Mouse (Mus musculus) MEL (cell line): Measurements from ENCODE around the gene Gstcd. TPM values are rescaled to one million over a fixed set of nuclear protein-coding genes. Genes with fewer than 3 reads are reported as not detected.

Source experiments
- DNase-seq: peaks from one replicate; pipeline ENCODE4 v3.0.0; 2011; ENCODE audit warnings: low read depth, low spot score
- H3K27ac ChIP-seq: 2 replicates; pipeline ENCODE4 v1.5.1; 2012; ENCODE audit warnings: low read depth, mild to moderate bottlenecking, control low read depth, low read length, moderate library complexity; ENCODE audit not compliant: control insufficient read depth
- H3K27me3 ChIP-seq, 2 experiments: fragments of 150-350 bp in 1 of 2; sonication (generic) in 1 of 2; 2 replicates each; pipeline ENCODE4 v1.6.1; 2012; ENCODE audit warnings: low read length in 2 of 2, mild to moderate bottlenecking in 2 of 2, improper control_type of control experiment in 1 of 2, moderate library complexity in 1 of 2; ENCODE audit not compliant: insufficient read depth in 2 of 2, control insufficient read depth in 1 of 2
- H3K36me3 ChIP-seq, 2 experiments: 2 replicates each; pipeline ENCODE4 v1.6.1; 2012 to 2014; ENCODE audit warnings: low read length in 2 of 2, improper control_type of control experiment in 1 of 2, inconsistent platforms in 1 of 2, mild to moderate bottlenecking in 1 of 2; ENCODE audit not compliant: insufficient read depth in 2 of 2, control insufficient read depth in 1 of 2
- H3K4me1 ChIP-seq, 2 experiments: fragments of 150-350 bp in 1 of 2; sonication (generic) in 1 of 2; 2 replicates each; pipeline ENCODE4 v1.6.1; 2012; ENCODE audit warnings: low read length in 2 of 2, improper control_type of control experiment in 1 of 2, mild to moderate bottlenecking in 1 of 2; ENCODE audit not compliant: insufficient read depth in 2 of 2, control insufficient read depth in 1 of 2
- H3K4me3 ChIP-seq, 2 experiments: fragments of 150-350 bp in 1 of 2; sonication (generic) in 1 of 2; 2 replicates each; pipeline ENCODE4 v1.5.1; 2012; ENCODE audit warnings: low read depth in 2 of 2, low read length in 2 of 2, mild to moderate bottlenecking in 2 of 2, moderate library complexity in 2 of 2, control low read depth in 1 of 2, improper control_type of control experiment in 1 of 2; ENCODE audit not compliant: control insufficient read depth in 1 of 2, insufficient read depth in 1 of 2
- H3K79me2 ChIP-seq: 2 replicates; pipeline ENCODE4 v1.6.1; 2012; ENCODE audit warnings: mild to moderate bottlenecking, low read length, moderate library complexity; ENCODE audit not compliant: control insufficient read depth, poor library complexity, insufficient read depth
- H3K9ac ChIP-seq: 2 replicates; pipeline ENCODE4 v1.6.1; 2012; ENCODE audit warnings: low read depth, mild to moderate bottlenecking, control low read depth, low read length, moderate library complexity; ENCODE audit not compliant: control insufficient read depth, poor library complexity, severe bottlenecking
- H3K9me3 ChIP-seq: fragments of 150-350 bp; sonication (generic); replicated peaks from 2 replicates; pipeline ENCODE4 v1.6.1; 2012; ENCODE audit warnings: mild to moderate bottlenecking, low read length, improper control_type of control experiment, moderate library complexity; ENCODE audit not compliant: insufficient read depth
- CHD1 ChIP-seq: IDR thresholded peaks from 2 replicates; pipeline ENCODE4 v1.6.1; 2012; ENCODE audit warnings: low read depth, mild to moderate bottlenecking, inconsistent platforms, low read length, improper control_type of control experiment
- CTCF ChIP-seq, 3 experiments: IDR thresholded peaks in 2 of 3; conservative IDR thresholded peaks in 1 of 3; 2 replicates each; pipeline ENCODE4 v1.5.1; 2011 to 2012; ENCODE audit warnings: low read length in 3 of 3, low read depth in 2 of 3, mild to moderate bottlenecking in 2 of 3, improper control_type of control experiment in 1 of 3, inconsistent platforms in 1 of 3, mixed read lengths in 1 of 3, moderate library complexity in 1 of 3; ENCODE audit not compliant: control insufficient read depth in 1 of 3, insufficient read depth in 1 of 3, poor library complexity in 1 of 3, severe bottlenecking in 1 of 3
- E2F4 ChIP-seq: IDR thresholded peaks from 2 replicates; pipeline ENCODE4 v1.6.1; 2011; ENCODE audit warnings: low read depth, low read length, improper control_type of control experiment, borderline replicate concordance
- EP300 ChIP-seq, 2 experiments: IDR thresholded peaks; 2 replicates each; pipeline ENCODE4 v1.6.1; 2011; ENCODE audit warnings: improper control_type of control experiment in 2 of 2, low read length in 2 of 2, low read depth in 1 of 2, mild to moderate bottlenecking in 1 of 2
- ETS1 ChIP-seq: IDR thresholded peaks from 2 replicates; pipeline ENCODE4 v1.6.1; 2012; ENCODE audit warnings: low read depth, mild to moderate bottlenecking, inconsistent platforms, low read length, improper control_type of control experiment, moderate library complexity
- GATA1 ChIP-seq: IDR thresholded peaks from 2 replicates; pipeline ENCODE4 v1.6.1; 2011; ENCODE audit warnings: low read depth, low read length, improper control_type of control experiment
- HCFC1 ChIP-seq: IDR thresholded peaks from 2 replicates; pipeline ENCODE4 v1.6.1; 2012; ENCODE audit warnings: low read depth, mild to moderate bottlenecking, inconsistent platforms, low read length, improper control_type of control experiment, moderate library complexity
- KAT2A ChIP-seq: conservative IDR thresholded peaks from 2 replicates; pipeline ENCODE4 v1.6.1; 2012; ENCODE audit warnings: low read depth, low read length, improper control_type of control experiment, inconsistent platforms
- MAX ChIP-seq: IDR thresholded peaks from 2 replicates; pipeline ENCODE4 v1.6.1; 2011; ENCODE audit warnings: low read length, improper control_type of control experiment
- MYB ChIP-seq: IDR thresholded peaks from 2 replicates; pipeline ENCODE4 v1.6.1; 2011; ENCODE audit warnings: mild to moderate bottlenecking, low read depth, low read length, improper control_type of control experiment
- NELFE ChIP-seq: IDR thresholded peaks from 2 replicates; pipeline ENCODE4 v1.6.1; 2011; ENCODE audit warnings: low read depth, low read length, improper control_type of control experiment
- POLR2AphosphoS2 ChIP-seq: IDR thresholded peaks from 2 replicates; pipeline ENCODE4 v1.6.1; 2011; ENCODE audit warnings: low read length, improper control_type of control experiment
- RAD21 ChIP-seq: IDR thresholded peaks from 2 replicates; pipeline ENCODE4 v1.6.1; 2011; ENCODE audit warnings: mild to moderate bottlenecking, low read depth, low read length, improper control_type of control experiment
- RCOR1 ChIP-seq: IDR thresholded peaks from 2 replicates; pipeline ENCODE4 v1.6.1; 2012; ENCODE audit warnings: low read depth, mild to moderate bottlenecking, inconsistent platforms, low read length, improper control_type of control experiment
- SMC3 ChIP-seq: IDR thresholded peaks from 2 replicates; pipeline ENCODE4 v1.6.1; 2011; ENCODE audit warnings: low read depth, low read length, improper control_type of control experiment
- TAL1 ChIP-seq: IDR thresholded peaks from 2 replicates; pipeline ENCODE4 v1.6.1; 2012; ENCODE audit warnings: mild to moderate bottlenecking, inconsistent platforms, low read length, moderate library complexity, mixed read lengths
- TCF12 ChIP-seq: IDR thresholded peaks from 2 replicates; pipeline ENCODE4 v1.6.1; 2014; ENCODE audit warnings: low read depth, mild to moderate bottlenecking, inconsistent platforms, low read length, improper control_type of control experiment, moderate library complexity
- ZC3H11A ChIP-seq: IDR thresholded peaks from 2 replicates; pipeline ENCODE4 v1.6.1; 2012; ENCODE audit warnings: low read depth, mild to moderate bottlenecking, inconsistent platforms, low read length, improper control_type of control experiment
- ZMIZ1 ChIP-seq: IDR thresholded peaks from 2 replicates; pipeline ENCODE4 v1.6.1; 2012; ENCODE audit warnings: low read depth, mild to moderate bottlenecking, inconsistent platforms, low read length, improper control_type of control experiment, moderate library complexity
- ZNF384 ChIP-seq: IDR thresholded peaks from 2 replicates; pipeline ENCODE4 v1.6.1; 2012; ENCODE audit warnings: low read depth, mild to moderate bottlenecking, inconsistent platforms, low read length, improper control_type of control experiment
- polyA plus RNA-seq, 2 experiments: library from polyadenylated mRNA; stranded (reverse) in 1 of 2; unstranded in 1 of 2; fragments of >175 nt in 1 of 2; fragments of >200 nt in 1 of 2; gene quantifications; 2 replicates each; pipeline versions ENCODE4 v1.2.1 to v1.2.4; 2012; ENCODE audit warnings: low replicate concordance in 2 of 2, low read depth in 1 of 2; ENCODE audit not compliant: insufficient read length in 2 of 2, insufficient read depth in 1 of 2, missing spikeins in 1 of 2
- total RNA-seq: library from RNA; depleted of rRNA; stranded (reverse); fragments of 300-350 nt; gene quantifications from 2 replicates; pipeline ENCODE4 v1.2.3, GENCODE M21; 2012

The Gstcd gene
- total and polyA plus RNA-seq, 3 experiments, result 15.5 to 19.2 TPM; not detected in 1

- Histone ChIP-seq H3K9me3 (no peaks in the 10 kb centered on the region), H3K4me3 (peak overlapping the region; percentile 87 to 98), H3K36me3 (peaks cover 0 to 22% of the 10 kb centered on the region in 2 experiments; a peak in 2 of 4 replicates), H3K79me2 (peaks cover 38% of the 10 kb centered on the region), H3K27me3 (no peaks in the 10 kb centered on the region), H3K4me1 (peaks cover 10 to 15% of the 10 kb centered on the region in 2 experiments), H3K27ac (peak overlapping the region; percentile 95), H3K9ac (peak overlapping the region; percentile 97)
- no peak for TF ChIP-seq CTCF (IDR thresholded peaks at IDR 0.05 in 2 of 3, conservative IDR thresholded peaks at IDR 0.05 in 1 of 3; ENCODE audit: control insufficient read depth in 1 of 3, insufficient read depth in 1 of 3, low read depth in 2 of 3, low read length in 3 of 3, poor library complexity in 1 of 3, severe bottlenecking in 1 of 3)
- TF ChIP-seq MAX, result 0 out of 2 replicates have a peak, but pooled peaks have one; percentile 43
- TF ChIP-seq RCOR1, result peak; percentile 37; the same call in 1 of the 2 replicates
- TF ChIP-seq TCF12, result no peak
- TF ChIP-seq CHD1, result peak; percentile 70; the same call in 1 of the 2 replicates
- no peak for TF ChIP-seq KAT2A
- TF ChIP-seq MYB, result no peak
- TF ChIP-seq SMC3, result no peak
- no peak for TF ChIP-seq GATA1
- TF ChIP-seq HCFC1, result no peak
- TF ChIP-seq POLR2AphosphoS2, result peak; percentile 31; the same call in 1 of the 2 replicates
- TF ChIP-seq RAD21, result no peak
- TF ChIP-seq ZC3H11A, result no peak
- TF ChIP-seq ETS1, result 0 out of 2 replicates have a peak, but pooled peaks have one; percentile 5
- peak; percentile 47 for TF ChIP-seq ZNF384
- 0 out of 4 replicates have a peak, but pooled peaks of 1 of the 2 experiments have one; percentile 16 for TF ChIP-seq EP300 (IDR thresholded peaks at IDR 0.05; ENCODE audit: low read depth in 1 of 2, low read length in 2 of 2)
- no peak for TF ChIP-seq ZMIZ1
- 0 out of 2 replicates have a peak, but pooled peaks have one; percentile 25 for TF ChIP-seq NELFE
- TF ChIP-seq E2F4, result no peak
- peak; percentile 60 for DNase-seq
Measured at GRCm38 (mm10) chr3:133090247-133091120, 1.3 kb downstream of the Gstcd start.

- Histone ChIP-seq H3K27ac (no peak overlapping the region), H3K9me3 (no peaks in the 10 kb centered on the region), H3K4me3 (no peak overlapping the region), H3K9ac (no peak overlapping the region), H3K4me1 (no peaks in the 10 kb centered on the region), H3K27me3 (no peaks in the 10 kb centered on the region), H3K36me3 (peaks cover 3 to 13% of the 10 kb centered on the region in 2 experiments), H3K79me2 (peaks cover 18% of the 10 kb centered on the region)
- no peak for TF ChIP-seq TAL1
- TF ChIP-seq RAD21, result peak; percentile 71
- TF ChIP-seq ZC3H11A, result peak; percentile 41; the same call in 1 of the 2 replicates
- TF ChIP-seq SMC3, result peak; percentile 63
- TF ChIP-seq CTCF (IDR thresholded peaks at IDR 0.05 in 2 of 3, conservative IDR thresholded peaks at IDR 0.05 in 1 of 3; ENCODE audit: control insufficient read depth in 1 of 3, insufficient read depth in 1 of 3, low read depth in 2 of 3, low read length in 3 of 3, poor library complexity in 1 of 3, severe bottlenecking in 1 of 3), result peak; percentile 14 to 68 (median 23); a peak in 4 of 6 replicates
- no peak for TF ChIP-seq TCF12
- peak; percentile 70 for DNase-seq
Measured at GRCm38 (mm10) chr3:133085858-133086257, 6.0 kb downstream of the Gstcd start.
